Mouse (Mus musculus): ENCODE measurements around the gene Zfp185. TPM values are rescaled to one million over a fixed set of nuclear protein-coding genes. Genes with fewer than 3 reads are reported as not detected.
"Not testable (repeated sequence)": the region's sequence is repeated elsewhere in the genome, so short reads cannot be mapped to it uniquely, and the experiment has no call there.

Zfp185 gene
- polyA plus RNA-seq, 1 experiment = not detected

DNA sequence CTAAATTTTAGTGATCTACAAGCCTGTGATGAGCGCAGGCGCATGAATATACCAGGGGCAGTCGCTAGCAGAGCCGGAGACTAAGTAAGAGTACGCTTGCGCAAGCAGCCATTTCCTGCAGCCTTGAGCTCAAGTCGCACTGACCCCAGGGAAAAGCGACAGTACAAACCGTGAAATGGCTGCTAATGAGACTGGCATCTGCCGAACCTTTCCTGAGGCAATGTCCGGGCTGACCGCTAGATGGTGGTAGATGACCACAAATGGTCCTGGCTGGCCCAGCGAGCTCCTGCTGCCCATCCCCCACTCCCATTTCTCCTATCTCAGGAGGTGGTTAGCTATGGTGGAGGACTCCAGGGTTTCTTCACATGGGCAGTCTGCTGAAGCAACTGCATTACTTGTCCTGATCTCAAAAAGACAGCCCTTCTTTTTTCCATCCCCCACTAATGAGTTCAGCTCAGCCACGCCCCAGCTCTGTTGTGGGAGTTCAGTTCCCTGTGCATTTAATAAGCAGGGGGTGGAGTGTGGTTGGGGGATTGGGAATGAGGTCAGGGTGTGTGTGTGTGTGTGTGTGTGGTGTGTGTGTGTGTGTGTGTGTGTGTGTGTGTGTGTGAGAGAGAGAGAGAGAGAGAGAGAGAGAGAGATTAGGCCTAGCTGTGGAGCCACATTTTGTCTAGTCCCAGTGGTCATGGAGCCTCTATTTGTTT lies 66.9 kb downstream of the Zfp185 start:
- no peak for TF ChIP-seq FLI1 (IDR thresholded peaks at IDR 0.05; ENCODE audit: low read length)
- TF ChIP-seq GATA1 (IDR thresholded peaks at IDR 0.05; ENCODE audit: borderline replicate concordance, low read length) = no peak
- Histone ChIP-seq H3K9me3 (peaks cover 10% of the 10 kb centered on the region), H3K36me3 (replicated peaks; ENCODE audit: low read length) (no peaks in the 10 kb centered on the region), H3K4me1 (peaks cover 5% of the 10 kb centered on the region; the same call in 1 of the 2 replicates), H3K4me3 (replicated peaks) (peak overlapping the region; percentile 56), H3K27me3 (replicated peaks) (peaks cover 3% of the 10 kb centered on the region)

DNA sequence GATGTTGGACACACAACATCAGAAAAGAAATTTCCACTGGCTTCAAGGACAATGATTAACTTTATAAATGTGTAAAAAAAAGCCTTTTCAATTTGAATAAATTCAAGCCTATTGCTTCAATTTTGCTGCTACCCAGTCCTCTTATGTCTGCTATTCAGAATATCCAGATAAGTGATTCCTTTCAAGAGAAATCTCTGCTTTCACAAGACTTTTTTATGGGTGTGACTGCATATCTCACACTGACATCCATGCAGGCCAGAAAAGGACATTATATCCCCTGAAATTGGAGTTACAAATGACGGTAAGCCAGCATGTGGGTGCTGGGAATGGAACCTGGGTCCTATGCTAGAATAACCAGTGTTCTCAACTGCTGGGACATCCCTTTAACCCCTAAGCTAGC lies 74.4 kb downstream of the Zfp185 start:
- Histone ChIP-seq H3K27me3 (replicated peaks) (peaks cover 28% of the 10 kb centered on the region), H3K36me3 (replicated peaks; ENCODE audit: low read length) (no peaks in the 10 kb centered on the region), H3K4me1 (0 out of 2 replicates have a peak, but pooled peaks cover 3% of the 10 kb centered on the region), H3K4me3 (replicated peaks) (no peak overlapping the region), H3K9me3 (no peaks in the 10 kb centered on the region)
- TF ChIP-seq GATA1 (IDR thresholded peaks at IDR 0.05; ENCODE audit: borderline replicate concordance, low read length) = no peak
- TF ChIP-seq FLI1 (IDR thresholded peaks at IDR 0.05; ENCODE audit: low read length) = no peak

DNA sequence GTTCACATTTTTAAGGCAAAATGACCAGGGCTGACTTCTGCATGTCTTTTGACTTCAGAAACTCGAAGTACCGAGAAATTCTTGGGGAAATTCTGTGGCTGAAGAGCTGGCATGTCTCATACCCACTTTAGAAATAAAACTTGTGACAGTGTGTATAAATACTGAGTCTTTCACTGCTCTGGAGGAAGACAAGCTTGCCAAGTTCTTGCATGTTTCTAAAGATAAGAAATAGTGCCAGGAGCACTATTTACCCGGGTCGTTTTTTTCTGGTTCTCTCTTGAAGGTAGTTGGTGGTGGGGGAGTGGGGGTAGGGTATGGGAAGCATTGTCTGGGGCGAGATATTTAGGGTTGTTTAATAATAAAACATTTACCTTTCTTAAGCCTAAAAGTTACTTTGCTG lies 75.2 kb downstream of the Zfp185 start:
- Histone ChIP-seq H3K4me1 (0 out of 2 replicates have a peak, but pooled peaks cover 3% of the 10 kb centered on the region), H3K4me3 (replicated peaks) (no peak overlapping the region), H3K9me3 (no peaks in the 10 kb centered on the region), H3K36me3 (replicated peaks; ENCODE audit: low read length) (no peaks in the 10 kb centered on the region), H3K27me3 (replicated peaks) (peaks cover 28% of the 10 kb centered on the region)
- TF ChIP-seq FLI1 (IDR thresholded peaks at IDR 0.05; ENCODE audit: low read length) (no peak), GATA1 (IDR thresholded peaks at IDR 0.05; ENCODE audit: borderline replicate concordance, low read length) (no peak)

DNA sequence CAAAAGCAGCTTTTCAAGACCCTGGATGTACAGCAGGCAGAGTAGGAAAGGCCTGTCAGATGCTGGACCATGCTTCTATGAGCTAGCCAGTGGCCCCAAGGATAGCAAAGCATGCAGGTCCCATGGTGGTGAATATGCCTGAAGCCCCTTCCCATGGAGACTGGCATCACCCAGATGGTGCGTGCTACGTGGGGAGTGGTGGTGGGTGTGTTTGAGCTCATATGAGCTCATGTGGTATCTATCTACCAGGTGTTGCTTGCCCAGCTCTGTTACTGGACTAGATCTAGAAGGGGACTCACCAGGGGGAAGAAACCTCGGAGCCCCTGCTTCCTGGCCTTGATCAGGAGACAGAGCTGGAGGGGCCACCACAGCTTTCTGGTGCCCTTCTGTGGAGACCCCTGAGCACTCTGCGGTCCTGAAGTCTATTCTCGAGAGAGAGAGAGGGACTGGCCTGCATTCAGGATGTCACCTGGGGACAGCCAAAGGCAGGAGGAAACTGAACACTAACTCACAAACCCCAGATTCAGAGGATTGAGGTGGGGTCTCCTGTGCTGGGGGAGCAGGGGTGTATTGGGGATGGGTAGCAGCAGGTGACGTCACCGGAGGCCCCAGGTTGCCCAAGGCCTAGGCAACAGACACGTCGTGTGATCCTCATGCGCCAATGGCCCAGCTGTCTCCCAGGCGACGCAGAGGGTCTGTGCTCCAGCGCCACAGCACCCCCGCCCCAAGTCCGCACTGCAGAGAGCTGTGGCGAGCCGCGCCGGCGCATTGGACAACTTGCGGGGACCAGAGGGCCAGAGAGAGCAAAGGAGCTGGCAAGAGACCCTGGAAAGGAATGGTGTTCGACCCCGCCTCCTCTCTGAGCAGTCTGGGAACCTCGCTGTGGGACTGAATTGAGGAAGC lies 76.6 kb downstream of the Zfp185 start:
- TF ChIP-seq FLI1 (IDR thresholded peaks at IDR 0.05; ENCODE audit: low read length) (no peak), GATA1 (IDR thresholded peaks at IDR 0.05; ENCODE audit: borderline replicate concordance, low read length) (no peak)
- Histone ChIP-seq H3K36me3 (replicated peaks; ENCODE audit: low read length) (no peaks in the 10 kb centered on the region), H3K4me1 (0 out of 2 replicates have a peak, but pooled peaks cover 3% of the 10 kb centered on the region), H3K27me3 (replicated peaks) (peaks cover 36% of the 10 kb centered on the region), H3K9me3 (no peaks in the 10 kb centered on the region), H3K4me3 (replicated peaks) (no peak overlapping the region)

DNA sequence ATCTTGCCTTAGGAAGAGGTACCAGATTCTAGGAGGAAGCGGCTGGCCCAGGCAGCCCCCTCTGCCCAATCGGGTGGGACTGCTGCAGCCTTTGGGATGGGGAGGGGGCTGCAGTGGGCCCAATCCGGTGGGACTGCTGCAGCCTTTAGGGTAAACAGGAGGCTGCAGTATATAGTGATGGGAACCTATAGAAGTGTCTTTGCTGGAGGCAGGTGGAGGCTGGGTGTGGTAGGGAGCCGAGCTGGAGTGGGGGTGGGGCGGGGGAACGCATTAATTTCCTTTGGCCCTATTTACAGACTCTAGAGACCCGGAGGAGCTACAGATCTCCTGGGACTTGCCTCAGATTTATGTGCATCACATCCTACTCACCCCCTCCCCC lies 77.3 kb downstream of the Zfp185 start, which contains the start of gene Pnma3:
Gene Pnma3, plus strand, starts transcription at position 373 of the 379 bp plus-strand sequence.
- Histone ChIP-seq H3K9me3 (no peaks in the 10 kb centered on the region), H3K4me1 (0 out of 2 replicates have a peak, but pooled peaks cover 3% of the 10 kb centered on the region), H3K4me3 (replicated peaks) (no peak within 1 kb of the TSS), H3K36me3 (replicated peaks; ENCODE audit: low read length) (no peaks in the 10 kb centered on the region), H3K27me3 (replicated peaks) (peaks cover 36% of the 10 kb centered on the region)
- TF ChIP-seq FLI1 (IDR thresholded peaks at IDR 0.05; ENCODE audit: low read length) = no peak
- no peak for TF ChIP-seq GATA1 (IDR thresholded peaks at IDR 0.05; ENCODE audit: borderline replicate concordance, low read length)

DNA sequence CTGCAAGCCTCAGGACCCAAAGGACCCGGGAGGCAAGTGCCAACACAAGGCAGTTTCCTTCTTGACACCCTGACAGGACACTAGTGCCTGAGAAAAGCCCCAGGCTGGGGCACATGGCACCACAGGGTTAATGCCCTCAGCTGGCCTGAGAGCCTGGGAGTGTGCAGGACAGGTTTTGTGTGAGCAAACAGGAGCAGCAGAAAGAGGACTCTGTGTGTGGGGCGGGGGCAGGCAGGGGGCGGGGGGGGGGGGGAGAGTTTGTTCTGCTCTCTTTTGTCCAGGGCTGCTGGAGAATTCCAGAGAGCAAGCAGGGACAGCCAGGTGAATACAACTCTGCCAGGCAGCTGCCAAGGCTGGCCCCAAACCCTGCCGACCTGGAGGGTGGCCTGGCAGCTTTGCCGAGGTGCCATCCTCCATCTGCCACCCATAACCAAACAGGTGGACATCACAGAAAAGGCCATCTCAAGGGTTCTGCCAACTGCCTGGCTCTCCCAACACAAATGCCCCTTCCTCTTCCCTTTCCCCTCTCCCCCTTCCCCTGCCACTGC lies 79.7 kb downstream of the Zfp185 start:
- not testable (repeated sequence) for H3K4me3 ChIP-seq (replicated peaks); H3K36me3 ChIP-seq (replicated peaks; ENCODE audit: low read length); H3K9me3 ChIP-seq; H3K4me1 ChIP-seq
- H3K27me3 ChIP-seq (replicated peaks) = peaks cover 33% of the 10 kb centered on the region

Other genes starting within 250 kb of the Zfp185 start
- not detected in 2 replicates for gene Gabrq, start 162.2 kb upstream of the Zfp185 start, polyA plus RNA-seq (2012; ENCODE audit: insufficient read depth, low replicate concordance)
- 6.5 TPM in 1 of 2 replicates, not detected in the other for gene Cetn2, start 68.9 kb upstream of the Zfp185 start, polyA plus RNA-seq (2012; ENCODE audit: insufficient read depth, low replicate concordance)
- 3.1 and 5.2 TPM in 2 replicates for gene Nsdhl, start 68.8 kb upstream of the Zfp185 start, polyA plus RNA-seq (2012; ENCODE audit: insufficient read depth, low replicate concordance)
- gene Pnma5, start 49.8 kb downstream of the Zfp185 start, polyA plus RNA-seq (2012; ENCODE audit: insufficient read depth, low replicate concordance) = not detected in 2 replicates
- not detected in 2 replicates for gene Pnma3, start 77.4 kb downstream of the Zfp185 start, polyA plus RNA-seq (2012; ENCODE audit: insufficient read depth, low replicate concordance)
- not detected in 2 replicates for gene Xlr4a, start 95.1 kb downstream of the Zfp185 start, polyA plus RNA-seq (2012; ENCODE audit: insufficient read depth, low replicate concordance)
- gene Xlr3a, start 109.8 kb downstream of the Zfp185 start, polyA plus RNA-seq (2012; ENCODE audit: insufficient read depth, low replicate concordance) = not detected in 2 replicates
- gene Gm14685, start 129.7 kb downstream of the Zfp185 start, polyA plus RNA-seq (2012; ENCODE audit: insufficient read depth, low replicate concordance) = 0.03 TPM in 1 of 2 replicates, not detected in the other
- gene Xlr5b, start 161.5 kb downstream of the Zfp185 start, polyA plus RNA-seq (2012; ENCODE audit: insufficient read depth, low replicate concordance) = not detected in 2 replicates
- gene DXBay18, start 162.1 kb downstream of the Zfp185 start, polyA plus RNA-seq (2012; ENCODE audit: insufficient read depth, low replicate concordance) = not detected in 2 replicates
- not detected in 2 replicates for gene Spin2d, start 189.7 kb downstream of the Zfp185 start, polyA plus RNA-seq (2012; ENCODE audit: insufficient read depth, low replicate concordance)
- gene Xlr3b, start 204.9 kb downstream of the Zfp185 start, polyA plus RNA-seq (2012; ENCODE audit: insufficient read depth, low replicate concordance) = 0.17 TPM in 1 of 2 replicates, not detected in the other
- 0.91 TPM in 1 of 2 replicates, not detected in the other for gene Xlr4b, start 227.0 kb downstream of the Zfp185 start, polyA plus RNA-seq (2012; ENCODE audit: insufficient read depth, low replicate concordance)
- gene F8a, start 241.0 kb downstream of the Zfp185 start, polyA plus RNA-seq (2012; ENCODE audit: insufficient read depth, low replicate concordance) = 18.9 and 42.4 TPM in 2 replicates

Data from megakaryocyte, embryonic 14.5 days (primary cell).